Comparison of ENCODE assay signal across 8 mouse cellular contexts in the genomic region with DNA sequence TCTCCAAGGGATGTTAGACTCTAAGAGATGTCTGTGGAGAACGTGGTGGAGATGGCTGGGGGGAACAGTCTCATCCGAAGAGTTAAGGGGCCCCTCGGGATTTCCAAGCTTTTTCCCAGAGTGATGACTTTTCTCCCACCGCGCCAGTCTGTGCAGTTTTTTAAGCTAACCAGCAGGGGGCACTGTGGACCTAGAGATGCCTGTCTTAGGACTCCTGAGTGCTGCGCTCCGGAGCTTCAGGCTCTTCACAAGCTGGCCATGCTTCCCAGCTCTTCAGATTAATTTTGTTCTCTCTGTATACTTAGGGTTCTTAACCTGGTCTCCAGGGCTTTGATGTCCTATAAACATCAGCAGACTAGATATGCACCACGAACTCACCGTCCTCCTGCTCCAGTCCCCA. TPM values are rescaled to one million over a fixed set of nuclear protein-coding genes. Genes with fewer than 3 reads are reported as not detected.
A peak's percentile ranks its signal among the peaks of the same experiment; 100 is the strongest.
DNase-seq lines count a peak whose midpoint lies in the region; ATAC-seq and TF ChIP-seq lines count a peak whose summit lies in the region.

No protein-coding gene starts in this region.

- no peak overlapping the region for H3K4me3 ChIP-seq in hindbrain, postnatal 0 days (ENCODE audit: low read length)

- peak; percentile 94 for DNase-seq in ZHBTc4 (ENCODE audit: low read depth, low spot score)
- DNase-seq in cerebellum, postnatal 25 days, result peak; percentile 79 to 85
- peak; percentile 82 for DNase-seq in gastrocnemius, adult 18-20 months (ENCODE audit: low spot score)
- peak; percentile 92 for DNase-seq in hindbrain, postnatal 0 days (ENCODE audit: low spot score)
- DNase-seq in left cerebral cortex, adult 11 months (ENCODE audit: low spot score), result peak; percentile 66
- peak; percentile 79 to 91 for DNase-seq in right cerebral cortex, postnatal 10 days (ENCODE audit: low spot score in 2 of 2)
- DNase-seq in urinary bladder, postnatal 14 days (ENCODE audit: low spot score), result peak; percentile 82

- ATAC-seq in hindbrain, postnatal 0 days, result peak; percentile 82
- ATAC-seq in megakaryocyte progenitor cell, adult 5-6 weeks (replicated peaks; ENCODE audit: poor library complexity), result peak; percentile 80

- peak; percentile 91 for TF ChIP-seq CTCF in hindbrain, postnatal 0 days (IDR thresholded peaks at IDR 0.05; ENCODE audit: low read depth)

- H3K27me3 ChIP-seq in hindbrain, postnatal 0 days (ENCODE audit: insufficient read depth, low read length), result no peaks in the 10 kb centered on the region

- 10% methylated on average over 9 of the region's 9 CpGs for WGBS in hindbrain, postnatal 0 days

- no peaks in the 10 kb centered on the region for H3K4me1 ChIP-seq in hindbrain, postnatal 0 days (ENCODE audit: insufficient read depth, low read length)

- H3K4me2 ChIP-seq in hindbrain, postnatal 0 days (ENCODE audit: low read depth, low read length), result no peak overlapping the region

- H3K27ac ChIP-seq in hindbrain, postnatal 0 days, result no peak overlapping the region

- H3K36me3 ChIP-seq in hindbrain, postnatal 0 days (ENCODE audit: insufficient read depth, low read length), result no peaks in the 10 kb centered on the region

- no peaks in the 10 kb centered on the region for H3K9me3 ChIP-seq in hindbrain, postnatal 0 days (ENCODE audit: low read length)

- no peak overlapping the region for H3K9ac ChIP-seq in hindbrain, postnatal 0 days (replicated peaks; ENCODE audit: low read length)

RNA-seq across cellular contexts. Expression of a gene that starts 38.2 kb away (rescaled TPM):
- not detected for total RNA-seq in gastrocnemius, adult 18-20 months (2021)
- 0.68 and 0.86 TPM in 2 replicates for total RNA-seq in hindbrain, postnatal 0 days (2014; rRNA removed)
- 0.32 and 0.74 TPM in 2 replicates for polyA plus RNA-seq in hindbrain, postnatal 0 days (2015; fragmentation: Nextera tagmentation; extraction: Ambion mirVana)
- not detected in 2 replicates for total RNA-seq in megakaryocyte progenitor cell, adult 5-6 weeks (2015)
- total RNA-seq in megakaryocyte progenitor cell, adult 5-6 weeks (2017), result not detected in 2 replicates
